In the genomic region with DNA sequence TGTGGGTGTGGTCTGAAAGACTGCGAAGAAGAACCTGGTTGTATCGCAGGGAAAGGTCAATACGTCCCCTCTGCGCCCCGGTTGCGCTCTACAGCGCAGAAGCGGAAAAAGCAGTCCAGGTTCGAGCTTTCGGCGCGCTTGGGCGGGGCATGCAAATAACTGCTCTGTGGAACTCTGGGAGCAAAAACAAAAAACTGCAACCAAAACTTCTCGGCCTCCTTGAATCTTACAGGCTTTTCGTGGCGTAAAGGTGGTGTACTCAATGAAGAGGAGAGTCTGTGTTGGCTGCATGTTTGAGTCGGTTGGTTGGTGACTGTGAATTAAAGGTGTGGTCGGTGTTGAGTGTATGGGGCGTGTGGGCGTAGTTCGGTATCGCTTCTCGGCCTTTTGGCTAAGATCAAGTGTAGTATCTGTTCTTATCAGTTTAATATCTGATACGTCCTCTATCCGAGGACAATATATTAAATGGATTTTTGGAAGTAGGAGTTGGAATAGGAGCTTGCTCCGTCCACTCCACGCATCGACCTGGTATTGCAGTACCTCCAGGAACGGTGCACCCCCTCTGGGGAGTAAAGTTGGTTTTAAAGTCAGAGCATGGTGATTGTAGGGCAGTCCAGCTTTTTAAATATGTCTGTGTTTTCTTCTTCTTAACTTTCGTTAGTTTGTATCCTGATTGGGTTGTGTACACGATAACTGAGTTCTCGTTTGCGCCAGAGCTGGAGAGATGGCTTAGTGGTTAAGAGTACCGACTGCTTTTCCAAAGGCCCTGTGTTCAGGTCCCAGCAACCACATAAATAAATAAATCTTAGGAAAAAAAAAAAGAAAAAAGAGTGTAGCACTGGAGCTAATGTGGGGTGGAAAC, we compare ENCODE assay signal across 7 mouse cellular contexts. TPM values are rescaled to one million over a fixed set of nuclear protein-coding genes. Genes with fewer than 3 reads are reported as not detected.
A peak's percentile ranks its signal among the peaks of the same experiment; 100 is the strongest.
DNase-seq lines count a peak whose midpoint lies in the region; ATAC-seq lines count a peak whose summit lies in the region.

Gene Rdm1, plus strand, starts transcription at position 201 of the 862 bp plus-strand sequence.

- peak within 1 kb of the TSS; percentile 100 for H3K27ac ChIP-seq in intestine, embryonic 16.5 days (ENCODE audit: low read length)
- peak within 1 kb of the TSS; percentile 96 for H3K27ac ChIP-seq in limb, embryonic 10.5 days
- H3K27ac ChIP-seq in midbrain, embryonic 13.5 days = peak within 1 kb of the TSS; percentile 90

- ATAC-seq in intestine, embryonic 16.5 days = peak; percentile 95
- ATAC-seq in midbrain, embryonic 13.5 days = peak; percentile 91

- no peaks in the 10 kb centered on the region; the same call in 1 of the 2 replicates for H3K9me3 ChIP-seq in intestine, embryonic 16.5 days (ENCODE audit: control insufficient read depth, low read length)
- no peaks in the 10 kb centered on the region for H3K9me3 ChIP-seq in limb, embryonic 10.5 days (replicated peaks)
- no peaks in the 10 kb centered on the region for H3K9me3 ChIP-seq in midbrain, embryonic 13.5 days

- peak within 1 kb of the TSS; percentile 95 for H3K9ac ChIP-seq in intestine, embryonic 16.5 days (ENCODE audit: low read depth, low read length)
- H3K9ac ChIP-seq in midbrain, embryonic 13.5 days (replicated peaks) = peak within 1 kb of the TSS; percentile 74

- no peaks in the 10 kb centered on the region for H3K36me3 ChIP-seq in intestine, embryonic 16.5 days (ENCODE audit: control insufficient read depth, insufficient read depth, low read length)
- no peaks in the 10 kb centered on the region for H3K36me3 ChIP-seq in limb, embryonic 10.5 days
- H3K36me3 ChIP-seq in midbrain, embryonic 13.5 days = no peaks in the 10 kb centered on the region

- WGBS in intestine, embryonic 16.5 days = under 1% methylated on average over 32 of the region's 34 CpGs
- under 1% methylated on average over 34 of the region's 34 CpGs for WGBS in limb, embryonic 10.5 days
- under 1% methylated on average over 33 of the region's 34 CpGs for WGBS in midbrain, embryonic 13.5 days

- H3K4me2 ChIP-seq in intestine, embryonic 16.5 days (ENCODE audit: low read depth, low read length) = peak within 1 kb of the TSS; percentile 88
- peak within 1 kb of the TSS; percentile 92 for H3K4me2 ChIP-seq in midbrain, embryonic 13.5 days (replicated peaks)

- peak within 1 kb of the TSS; percentile 70 for H3K4me3 ChIP-seq in intestine, embryonic 16.5 days (ENCODE audit: low read length)
- H3K4me3 ChIP-seq in limb, embryonic 10.5 days = peak within 1 kb of the TSS; percentile 60
- peak within 1 kb of the TSS; percentile 67 for H3K4me3 ChIP-seq in midbrain, embryonic 13.5 days (replicated peaks)

- H3K4me1 ChIP-seq in intestine, embryonic 16.5 days (ENCODE audit: control insufficient read depth, insufficient read depth, low read length) = 0 out of 2 replicates have a peak, but pooled peaks cover 2% of the 10 kb centered on the region
- peaks cover 20% of the 10 kb centered on the region for H3K4me1 ChIP-seq in limb, embryonic 10.5 days
- peaks cover 16% of the 10 kb centered on the region for H3K4me1 ChIP-seq in midbrain, embryonic 13.5 days (replicated peaks)

- peak; percentile 89 for DNase-seq in adrenal gland, postnatal 10 days
- peak; percentile 92 for DNase-seq in embryo, embryonic 9.5 days (ENCODE audit: extremely low spot score)
- DNase-seq in gastrocnemius, postnatal 4 days (ENCODE audit: low spot score in 2 of 2) = peak; percentile 42 to 79
- DNase-seq in limb, embryonic 10.5 days (ENCODE audit: low spot score) = peak; percentile 90
- DNase-seq in spleen, adult 18-20 months = peak; percentile 76 to 81

- H3K27me3 ChIP-seq in intestine, embryonic 16.5 days (replicated peaks; ENCODE audit: control insufficient read depth, insufficient read depth, low read length) = no peaks in the 10 kb centered on the region
- no peaks in the 10 kb centered on the region for H3K27me3 ChIP-seq in limb, embryonic 10.5 days (ENCODE audit: low read depth, poor library complexity, severe bottlenecking)
- no peaks in the 10 kb centered on the region for H3K27me3 ChIP-seq in midbrain, embryonic 13.5 days

RNA-seq across cellular contexts. Expression of gene Rdm1, which starts in this region (rescaled TPM):
- 10 to 100 TPM; 22.5 to 26.4 TPM for total RNA-seq in adrenal gland, postnatal 10 days (2021)
- total RNA-seq in gastrocnemius, postnatal 4 days (2021) = 10 to 100 TPM; 15.4 to 18.4 TPM
- polyA plus RNA-seq in intestine, embryonic 16.5 days (2015; fragmentation: Nextera tagmentation; extraction: Ambion mirVana) = 36.3 and 41.7 TPM in 2 replicates
- 18.7 and 22.3 TPM in 2 replicates for polyA plus RNA-seq in limb, embryonic 10.5 days (2016; fragmentation: Nextera tagmentation; extraction: Ambion mirVana)
- polyA plus RNA-seq in midbrain, embryonic 13.5 days (2015; fragmentation: Nextera tagmentation; extraction: Ambion mirVana) = 21.7 and 24.8 TPM in 2 replicates

Comparison
In these comparisons a context has a peak if more than half of its experiments do, and no peak if none do; other contexts are left out.
1. Peak in every context shown above with its lines: DNase-seq, ATAC-seq, H3K4me3 ChIP-seq and H3K27ac ChIP-seq.